Mouse (Mus musculus) spleen, adult 2 months (tissue): ENCODE results near the gene Gm43720. TPM values are rescaled to one million over a fixed set of nuclear protein-coding genes. Genes with fewer than 3 reads are reported as not detected.

Experiments used
- DNase-seq, 2 experiments: peaks; one replicate each; pipeline versions ENCODE4 v3.0.0 to v3.0.0-alpha.2; 2012 to 2021; ENCODE audit warnings: low spot score in 2 of 2, low read depth in 1 of 2
- H3K27ac ChIP-seq: fragments of 200-500 bp; 2 replicates; pipeline ENCODE4 v1.5.1; 2012; ENCODE audit warnings: low read length, inconsistent platforms; ENCODE audit not compliant: insufficient read depth
- H3K27me3 ChIP-seq: fragments of 200-500 bp; 2 replicates; pipeline ENCODE4 v1.6.1; 2012; ENCODE audit warnings: mild to moderate bottlenecking, moderate library complexity, low read length, inconsistent platforms; ENCODE audit not compliant: control insufficient read depth, insufficient read depth
- H3K36me3 ChIP-seq: fragments of 200-500 bp; 2 replicates; pipeline ENCODE4 v1.6.1; 2012; ENCODE audit warnings: mild to moderate bottlenecking, low read length, inconsistent platforms; ENCODE audit not compliant: control insufficient read depth, insufficient read depth
- H3K4me1 ChIP-seq: fragments of 200-500 bp; 2 replicates; pipeline ENCODE4 v1.6.1; 2011; ENCODE audit warnings: inconsistent platforms; ENCODE audit not compliant: control insufficient read depth, insufficient read depth, insufficient read length
- H3K4me3 ChIP-seq: fragments of 200-500 bp; 2 replicates; pipeline ENCODE4 v1.5.1; 2011; ENCODE audit warnings: mild to moderate bottlenecking, inconsistent platforms; ENCODE audit not compliant: insufficient read depth, insufficient read length; ENCODE audit errors: extremely low read depth
- CTCF ChIP-seq: fragments of 200-500 bp; IDR thresholded peaks from 2 replicates; pipeline ENCODE4 v1.5.1; 2011; ENCODE audit warnings: mild to moderate bottlenecking, inconsistent platforms; ENCODE audit not compliant: insufficient read depth, insufficient read length, insufficient replicate concordance; ENCODE audit errors: extremely low read depth
- POLR2A ChIP-seq: fragments of 200-500 bp; IDR thresholded peaks from 2 replicates; pipeline ENCODE4 v1.6.1; 2011; ENCODE audit warnings: low read depth, low read length, inconsistent platforms
- WGBS: fragments of 180-500 bp; shearing (Covaris S2); methylation state at CpG from one replicate; pipeline ENCODE4 v1.1.7; 2018; 5-methylcytosine and 5-hydroxymethylcytosine counted together
- polyA plus RNA-seq: library from polyadenylated mRNA; depleted of rRNA; stranded (reverse); fragments of >200 nt; gene quantifications from 2 replicates; pipeline ENCODE4 v1.2.3, GENCODE M21; 2012

Gm43720 gene
- polyA plus RNA-seq, 1 experiment: not detected

GRCm38 (mm10) chr5:138272409-138272923 lies 7.3 kb downstream of the Gm43720 start, which contains the start of gene Gal3st4:
Gene Gal3st4, minus strand, starts transcription at chr5:138272840.
- Histone ChIP-seq H3K4me3 (no peak within 1 kb of the TSS), H3K36me3 (no peaks in the 10 kb centered on the region), H3K27me3 (peaks cover 1% of the 10 kb centered on the region; the same call in 1 of the 2 replicates), H3K27ac (no peak within 1 kb of the TSS), H3K4me1 (no peaks in the 10 kb centered on the region)
- no peak for DNase-seq
- TF ChIP-seq CTCF (no peak), POLR2A (no peak)
- 51% methylated on average over 12 of the region's 12 CpGs for WGBS

GRCm38 (mm10) chr5:138271232-138271631 lies 8.5 kb downstream of the Gm43720 start:
- no peak for DNase-seq
- WGBS: 64% methylated on average over 3 of the region's 3 CpGs
- Histone ChIP-seq H3K4me3 (no peak overlapping the region), H3K27me3 (peaks cover 1% of the 10 kb centered on the region; the same call in 1 of the 2 replicates), H3K36me3 (peaks cover under 1% of the 10 kb centered on the region; the same call in 1 of the 2 replicates), H3K4me1 (no peaks in the 10 kb centered on the region), H3K27ac (no peak overlapping the region)
- no peak for TF ChIP-seq POLR2A
- TF ChIP-seq CTCF: no peak

GRCm38 (mm10) chr5:138268980-138269379 lies 10.8 kb downstream of the Gm43720 start:
- DNase-seq: no peak
- Histone ChIP-seq H3K36me3 (peaks cover 1% of the 10 kb centered on the region; the same call in 1 of the 2 replicates), H3K27ac (no peak overlapping the region), H3K27me3 (peaks cover 1% of the 10 kb centered on the region; the same call in 1 of the 2 replicates), H3K4me1 (peaks cover 5% of the 10 kb centered on the region; the same call in 1 of the 2 replicates), H3K4me3 (no peak overlapping the region)
- no peak for TF ChIP-seq CTCF
- no peak for TF ChIP-seq POLR2A
- WGBS: 87% methylated on average over 4 of the region's 4 CpGs

- Histone ChIP-seq H3K27me3 (0 out of 2 replicates have a peak, but pooled peaks cover 1% of the 10 kb centered on the region), H3K36me3 (peaks cover 1% of the 10 kb centered on the region; the same call in 1 of the 2 replicates), H3K4me1 (peaks cover 16% of the 10 kb centered on the region; the same call in 1 of the 2 replicates), H3K27ac (no peak overlapping the region), H3K4me3 (no peak overlapping the region)
- TF ChIP-seq CTCF (no peak), POLR2A (no peak)
- 94% methylated on average over 3 of the region's 3 CpGs for WGBS
- DNase-seq: no peak
Measured at GRCm38 (mm10) chr5:138267114-138267513, 12.6 kb downstream of the Gm43720 start.

DNA sequence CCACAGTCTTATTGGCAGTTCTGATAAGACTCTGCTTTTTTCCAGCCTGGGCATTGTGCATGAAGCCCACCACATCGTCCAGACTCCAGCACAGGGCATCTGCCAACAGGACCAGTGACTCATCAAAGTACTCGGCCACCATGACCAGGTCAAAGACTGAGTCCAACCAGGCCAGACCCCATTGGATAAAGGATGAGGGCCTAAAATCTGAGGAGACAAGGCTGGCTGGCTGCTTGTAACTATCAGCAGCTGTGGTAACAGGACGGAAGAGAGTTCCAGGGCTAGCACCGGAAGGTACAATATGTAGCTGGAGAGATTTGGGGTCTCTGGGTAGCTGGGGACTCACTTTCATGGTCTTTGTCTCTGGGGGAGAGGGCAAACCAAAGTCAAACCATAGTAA lies 14.0 kb downstream of the Gm43720 start:
- 95% methylated on average over 4 of the region's 4 CpGs for WGBS
- no peak for DNase-seq

GRCm38 (mm10) chr5:138264207-138264578 lies 15.6 kb downstream of the Gm43720 start:
- Histone ChIP-seq H3K36me3 (peaks cover 21% of the 10 kb centered on the region), H3K4me1 (peaks cover 17% of the 10 kb centered on the region; the same call in 1 of the 2 replicates), H3K27me3 (no peaks in the 10 kb centered on the region), H3K4me3 (peak overlapping the region; percentile 88), H3K27ac (peak overlapping the region; percentile 27; the same call in 1 of the 2 replicates)
- 5% methylated on average over 6 of the region's 6 CpGs for WGBS
- no peak for TF ChIP-seq POLR2A
- no peak for TF ChIP-seq CTCF
- DNase-seq: no peak

More for the DNA sequence above, 14.0 kb downstream of the Gm43720 start:
- H3K4me1 ChIP-seq: peaks cover 17% of the 10 kb centered on the region; the same call in 1 of the 2 replicates
- H3K36me3 ChIP-seq: peaks cover 8% of the 10 kb centered on the region
- H3K4me3 ChIP-seq: no peak overlapping the region
- H3K27me3 ChIP-seq: no peaks in the 10 kb centered on the region
- TF ChIP-seq CTCF: no peak
- no peak overlapping the region for H3K27ac ChIP-seq

GRCm38 (mm10) chr5:138263260-138264206 lies 16.2 kb downstream of the Gm43720 start, which contains the start of gene BC037034:
Gene BC037034, minus strand, starts transcription at chr5:138264033.
- Histone ChIP-seq H3K27me3 (no peaks in the 10 kb centered on the region), H3K4me3 (peak within 1 kb of the TSS; percentile 88), H3K36me3 (peaks cover 26% of the 10 kb centered on the region), H3K27ac (peak within 1 kb of the TSS; percentile 86), H3K4me1 (peaks cover 17% of the 10 kb centered on the region; the same call in 1 of the 2 replicates)
- under 1% methylated on average over 67 of the region's 71 CpGs for WGBS
- TF ChIP-seq CTCF: no peak
- peak; percentile 56 for TF ChIP-seq POLR2A
- peak; percentile 81 to 92 for DNase-seq
